Comparison of ENCODE assay signal across 10 mouse cellular contexts in genomic region chr11:9190772-9191554, GRCm38 (mm10). TPM values are rescaled to one million over a fixed set of nuclear protein-coding genes. Genes with fewer than 3 reads are reported as not detected.
DNase-seq lines count a peak whose midpoint lies in the region; ATAC-seq and TF ChIP-seq lines count a peak whose summit lies in the region.
"Had no signal": no experiment of that assay in that cellular context is flagged by ENCODE, and none has a peak within 500 bp of the region (broad histone marks: within the 10 kb centered on the region; RNA-seq: fewer than 3 reads in every experiment).

No protein-coding gene starts in this region.

- no peak overlapping the region for H3K4me2 ChIP-seq in liver, postnatal 0 days (ENCODE audit: low read depth, low read length)
- no peak overlapping the region for H3K4me2 ChIP-seq in liver, embryonic 12.5 days
- no peak overlapping the region for H3K4me2 ChIP-seq in hindbrain, embryonic 14.5 days (replicated peaks)
- H3K4me2 ChIP-seq in limb, embryonic 13.5 days (replicated peaks): no peak overlapping the region
- no peak overlapping the region for H3K4me2 ChIP-seq in neural tube, embryonic 12.5 days (replicated peaks)

- H3K27me3 ChIP-seq in liver, postnatal 0 days (ENCODE audit: insufficient read depth, low read length): no peaks in the 10 kb centered on the region
- no peaks in the 10 kb centered on the region for H3K27me3 ChIP-seq in liver, embryonic 12.5 days (replicated peaks)
- no peaks in the 10 kb centered on the region for H3K27me3 ChIP-seq in hindbrain, embryonic 14.5 days (ENCODE audit: control insufficient read depth, insufficient read depth, low read length)
- no peaks in the 10 kb centered on the region for H3K27me3 ChIP-seq in limb, embryonic 13.5 days
- H3K27me3 ChIP-seq in neural tube, embryonic 12.5 days (replicated peaks): no peaks in the 10 kb centered on the region
- H3K27me3 ChIP-seq: megakaryocyte, embryonic 14.5 days had no signal

- H3K27ac ChIP-seq in liver, postnatal 0 days (ENCODE audit: low read depth): peak overlapping the region; percentile 62
- H3K27ac ChIP-seq in liver, embryonic 12.5 days: no peak overlapping the region
- no peak overlapping the region for H3K27ac ChIP-seq in hindbrain, embryonic 14.5 days
- no peak overlapping the region for H3K27ac ChIP-seq in limb, embryonic 13.5 days
- no peak overlapping the region for H3K27ac ChIP-seq in neural tube, embryonic 12.5 days

- H3K9ac ChIP-seq in liver, postnatal 0 days (replicated peaks): no peak overlapping the region
- no peak overlapping the region for H3K9ac ChIP-seq in liver, embryonic 12.5 days
- no peak overlapping the region for H3K9ac ChIP-seq in hindbrain, embryonic 14.5 days
- no peak overlapping the region for H3K9ac ChIP-seq in limb, embryonic 13.5 days
- no peak overlapping the region for H3K9ac ChIP-seq in neural tube, embryonic 12.5 days

- no peaks in the 10 kb centered on the region for H3K9me3 ChIP-seq in liver, postnatal 0 days (ENCODE audit: low read length)
- no peaks in the 10 kb centered on the region for H3K9me3 ChIP-seq in liver, embryonic 12.5 days (replicated peaks)
- H3K9me3 ChIP-seq in hindbrain, embryonic 14.5 days (ENCODE audit: control insufficient read depth, low read length): no peaks in the 10 kb centered on the region
- H3K9me3 ChIP-seq in limb, embryonic 13.5 days: no peaks in the 10 kb centered on the region
- no peaks in the 10 kb centered on the region for H3K9me3 ChIP-seq in neural tube, embryonic 12.5 days

- no peak for TF ChIP-seq CTCF in liver, postnatal 0 days (IDR thresholded peaks at IDR 0.05; ENCODE audit: low read depth)

- H3K36me3 ChIP-seq in liver, postnatal 0 days (replicated peaks; ENCODE audit: insufficient read depth, low read length): no peaks in the 10 kb centered on the region
- H3K36me3 ChIP-seq in liver, embryonic 12.5 days: no peaks in the 10 kb centered on the region
- no peaks in the 10 kb centered on the region for H3K36me3 ChIP-seq in hindbrain, embryonic 14.5 days (replicated peaks; ENCODE audit: control insufficient read depth, insufficient read depth)
- H3K36me3 ChIP-seq in limb, embryonic 13.5 days: no peaks in the 10 kb centered on the region
- H3K36me3 ChIP-seq in neural tube, embryonic 12.5 days: no peaks in the 10 kb centered on the region

- ATAC-seq in liver, postnatal 0 days: peak; percentile 41; the same call in 1 of the 2 replicates
- ATAC-seq in liver, embryonic 12.5 days: no peak
- peak; percentile 65; the same call in 1 of the 2 replicates for ATAC-seq in hindbrain, embryonic 14.5 days (ENCODE audit: low FRiP score)
- ATAC-seq in limb, embryonic 13.5 days (ENCODE audit: low FRiP score, low read depth): peak; percentile 61
- ATAC-seq in neural tube, embryonic 12.5 days (ENCODE audit: low FRiP score, low read depth): peak; percentile 68; the same call in 1 of the 2 replicates

- 57% methylated on average over 10 of the region's 11 CpGs for WGBS in liver, postnatal 0 days (ENCODE audit: insufficient replicate concordance)
- WGBS in liver, embryonic 12.5 days (ENCODE audit: insufficient replicate concordance): 59% methylated on average over 10 of the region's 11 CpGs
- 43% methylated on average over 11 of the region's 11 CpGs for WGBS in hindbrain, embryonic 14.5 days
- WGBS in limb, embryonic 13.5 days: 45% methylated on average over 10 of the region's 11 CpGs
- 54% methylated on average over 11 of the region's 11 CpGs for WGBS in neural tube, embryonic 12.5 days

- no peaks in the 10 kb centered on the region for H3K4me1 ChIP-seq in liver, postnatal 0 days (ENCODE audit: insufficient read depth)
- H3K4me1 ChIP-seq in liver, embryonic 12.5 days: no peaks in the 10 kb centered on the region
- no peaks in the 10 kb centered on the region for H3K4me1 ChIP-seq in hindbrain, embryonic 14.5 days (replicated peaks; ENCODE audit: control insufficient read depth, insufficient read depth, low read length)
- H3K4me1 ChIP-seq in limb, embryonic 13.5 days: no peaks in the 10 kb centered on the region
- no peaks in the 10 kb centered on the region for H3K4me1 ChIP-seq in neural tube, embryonic 12.5 days

- no peak for TF ChIP-seq EP300 in liver, postnatal 0 days (IDR thresholded peaks at IDR 0.05; ENCODE audit: low read depth)

- DNase-seq in liver, postnatal 0 days: peak; percentile 26
- DNase-seq in hindbrain, embryonic 14.5 days (ENCODE audit: low spot score): no peak
- DNase-seq in adrenal gland, postnatal 25 days: no peak
- DNase-seq in gastrocnemius, adult 8-10 months (ENCODE audit: low spot score in 2 of 2): no peak
- no peak for DNase-seq in frontal cortex, adult 2 months (ENCODE audit: extremely low spot score in 1 of 2, low spot score in 1 of 2)
- DNase-seq: B cell, adult 2 months had no signal

- H3K4me3 ChIP-seq in liver, postnatal 0 days (ENCODE audit: low read depth, low read length): no peak overlapping the region
- H3K4me3 ChIP-seq in liver, embryonic 12.5 days: no peak overlapping the region
- H3K4me3 ChIP-seq in hindbrain, embryonic 14.5 days (replicated peaks; ENCODE audit: low read length): no peak overlapping the region
- H3K4me3 ChIP-seq in limb, embryonic 13.5 days: no peak overlapping the region
- H3K4me3 ChIP-seq in neural tube, embryonic 12.5 days: no peak overlapping the region
- H3K4me3 ChIP-seq: megakaryocyte, embryonic 14.5 days had no signal

RNA-seq across cellular contexts. Expression of gene Abca13, which starts 0.8 kb away (rescaled TPM):
- polyA plus RNA-seq in liver, postnatal 0 days (2015; fragmentation: Nextera tagmentation; extraction: Ambion mirVana): 0.18 and 0.49 TPM in 2 replicates
- polyA plus RNA-seq in liver, embryonic 12.5 days (2016; fragmentation: Nextera tagmentation; extraction: Ambion mirVana): 0.01 and 0.04 TPM in 2 replicates
- 0.03 and 0.04 TPM in 2 replicates for polyA plus RNA-seq in hindbrain, embryonic 14.5 days (2014; fragmentation: Nextera tagmentation; extraction: Ambion mirVana)
- polyA plus RNA-seq in limb, embryonic 13.5 days (2015; fragmentation: Nextera tagmentation; extraction: Ambion mirVana): 0.03 TPM in 1 of 2 replicates, not detected in the other
- polyA plus RNA-seq in neural tube, embryonic 12.5 days (2016; fragmentation: Nextera tagmentation; extraction: Ambion mirVana): 0.01 and 0.03 TPM in 2 replicates
- total RNA-seq in adrenal gland, postnatal 25 days (2021): 0.27 TPM in 1 of 2 replicates, not detected in the other
- not detected for total RNA-seq in gastrocnemius, adult 8-10 months (2022)
- 0.02 and 0.04 TPM in 2 replicates for polyA plus RNA-seq in frontal cortex, adult 2 months (2012; rRNA removed)
